ENCODE assay signal across 18 mouse cellular contexts in genomic region chr12:27304713-27305437, GRCm38 (mm10). TPM values are rescaled to one million over a fixed set of nuclear protein-coding genes. Genes with fewer than 3 reads are reported as not detected.
DNase-seq lines count a peak whose midpoint lies in the region; ATAC-seq lines count a peak whose summit lies in the region.
"Had no signal": no experiment of that assay in that cellular context is flagged by ENCODE, and none has a peak within 500 bp of the region (broad histone marks: within the 10 kb centered on the region; RNA-seq: fewer than 3 reads in every experiment).

No protein-coding gene starts in this region.

- 9% methylated on average over 2 of the region's 2 CpGs for WGBS in kidney, embryonic 14.5 days
- WGBS in neural tube, embryonic 14.5 days = 57% methylated on average over 2 of the region's 2 CpGs
- WGBS in midbrain, embryonic 15.5 days = 52% methylated on average over 2 of the region's 2 CpGs

- no peak overlapping the region for H3K9ac ChIP-seq in kidney, embryonic 14.5 days (ENCODE audit: low read depth, low read length)
- no peak overlapping the region for H3K9ac ChIP-seq in neural tube, embryonic 14.5 days (replicated peaks; ENCODE audit: low read depth, low read length)
- H3K9ac ChIP-seq in midbrain, embryonic 15.5 days = no peak overlapping the region
- H3K9ac ChIP-seq: liver, postnatal 0 days had no signal

- no peak overlapping the region for H3K27ac ChIP-seq in kidney, embryonic 14.5 days (ENCODE audit: low read depth, low read length)
- H3K27ac ChIP-seq in neural tube, embryonic 14.5 days (ENCODE audit: low read depth, low read length) = peak overlapping the region; percentile 6; the same call in 1 of the 2 replicates
- 0 out of 2 replicates have a peak overlapping the region, but pooled peaks have one; percentile 26 for H3K27ac ChIP-seq in midbrain, embryonic 15.5 days

- peak; percentile 69 for ATAC-seq in kidney, embryonic 14.5 days (ENCODE audit: low FRiP score, low TSS enrichment)
- no peak for ATAC-seq in neural tube, embryonic 14.5 days (ENCODE audit: low read depth)
- no peak for ATAC-seq in midbrain, embryonic 15.5 days (replicated peaks)
- ATAC-seq: forebrain, embryonic 14.5 days; inflammation-experienced regulatory T-cells, adult 6 months; liver, postnatal 0 days had no signal

- peak; percentile 19 for DNase-seq in embryo, embryonic 10.5 days (ENCODE audit: low spot score)
- DNase-seq in embryo, embryonic 10 days (ENCODE audit: low spot score) = no peak
- no peak for DNase-seq in kidney, adult 18-20 months
- no peak for DNase-seq in neural tube, embryonic 10.5 days (ENCODE audit: extremely low spot score, low spot score)
- no peak for DNase-seq in testis, postnatal 10 days (ENCODE audit: low spot score)
- DNase-seq: adrenal gland, adult 2 months; cerebellum, postnatal 14 days; gastrocnemius, postnatal 36 days; kidney, postnatal 4 days; liver, postnatal 0 days; lung, postnatal 36 days; right cerebral cortex, postnatal 4 days had no signal

- H3K4me1 ChIP-seq in kidney, embryonic 14.5 days (ENCODE audit: control insufficient read depth, insufficient read depth, low read length) = peaks cover 10% of the 10 kb centered on the region
- no peaks in the 10 kb centered on the region for H3K4me1 ChIP-seq in neural tube, embryonic 14.5 days (ENCODE audit: control insufficient read depth, insufficient read depth, low read length)
- H3K4me1 ChIP-seq in midbrain, embryonic 15.5 days = 0 out of 2 replicates have a peak, but pooled peaks cover 7% of the 10 kb centered on the region

- no peak overlapping the region for H3K4me2 ChIP-seq in kidney, embryonic 14.5 days (replicated peaks; ENCODE audit: low read depth, low read length)
- H3K4me2 ChIP-seq in neural tube, embryonic 14.5 days (ENCODE audit: low read depth, low read length) = no peak overlapping the region
- H3K4me2 ChIP-seq in midbrain, embryonic 15.5 days = no peak overlapping the region

- no peaks in the 10 kb centered on the region for H3K27me3 ChIP-seq in kidney, embryonic 14.5 days (ENCODE audit: control insufficient read depth, insufficient read depth, low read length)
- H3K27me3 ChIP-seq in neural tube, embryonic 14.5 days (ENCODE audit: control insufficient read depth, insufficient read depth, low read length) = no peaks in the 10 kb centered on the region
- H3K27me3 ChIP-seq in midbrain, embryonic 15.5 days (replicated peaks) = no peaks in the 10 kb centered on the region

- H3K9me3 ChIP-seq in kidney, embryonic 14.5 days (ENCODE audit: control insufficient read depth, low read length) = no peaks in the 10 kb centered on the region
- no peaks in the 10 kb centered on the region for H3K9me3 ChIP-seq in neural tube, embryonic 14.5 days (ENCODE audit: control insufficient read depth, low read length)
- no peaks in the 10 kb centered on the region for H3K9me3 ChIP-seq in midbrain, embryonic 15.5 days

- no peak overlapping the region for H3K4me3 ChIP-seq in kidney, embryonic 14.5 days (ENCODE audit: low read length)
- H3K4me3 ChIP-seq in neural tube, embryonic 14.5 days (ENCODE audit: low read depth, low read length) = no peak overlapping the region
- no peak overlapping the region for H3K4me3 ChIP-seq in midbrain, embryonic 15.5 days
- H3K4me3 ChIP-seq: erythroblast, embryonic 14.5 days had no signal

- H3K36me3 ChIP-seq in kidney, embryonic 14.5 days (ENCODE audit: control insufficient read depth, insufficient read depth, low read length) = no peaks in the 10 kb centered on the region
- H3K36me3 ChIP-seq in neural tube, embryonic 14.5 days (ENCODE audit: control insufficient read depth, insufficient read depth, low read length) = no peaks in the 10 kb centered on the region
- H3K36me3 ChIP-seq in midbrain, embryonic 15.5 days (replicated peaks) = no peaks in the 10 kb centered on the region

RNA-seq across cellular contexts. Expression of gene Sox11, which starts 37.5 kb away (rescaled TPM):
- polyA plus RNA-seq in kidney, embryonic 14.5 days (2014; fragmentation: Nextera tagmentation; extraction: Ambion mirVana) = 109 and 115 TPM in 2 replicates
- 323 and 410 TPM in 2 replicates for polyA plus RNA-seq in neural tube, embryonic 14.5 days (2014; fragmentation: Nextera tagmentation; extraction: Ambion mirVana)
- 467 and 470 TPM in 2 replicates for polyA plus RNA-seq in midbrain, embryonic 15.5 days (2015; fragmentation: Nextera tagmentation; extraction: Ambion mirVana)
- polyA plus RNA-seq: erythroblast, embryonic 14.5 days; inflammation-experienced regulatory T-cells, adult 6 months had no signal
